Mouse (Mus musculus): ENCODE measurements around the gene Smarce1.
"Not testable (repeated sequence)": the region's sequence is repeated elsewhere in the genome, so short reads cannot be mapped to it uniquely, and the experiment has no call there.

Gene Smarce1

DNA sequence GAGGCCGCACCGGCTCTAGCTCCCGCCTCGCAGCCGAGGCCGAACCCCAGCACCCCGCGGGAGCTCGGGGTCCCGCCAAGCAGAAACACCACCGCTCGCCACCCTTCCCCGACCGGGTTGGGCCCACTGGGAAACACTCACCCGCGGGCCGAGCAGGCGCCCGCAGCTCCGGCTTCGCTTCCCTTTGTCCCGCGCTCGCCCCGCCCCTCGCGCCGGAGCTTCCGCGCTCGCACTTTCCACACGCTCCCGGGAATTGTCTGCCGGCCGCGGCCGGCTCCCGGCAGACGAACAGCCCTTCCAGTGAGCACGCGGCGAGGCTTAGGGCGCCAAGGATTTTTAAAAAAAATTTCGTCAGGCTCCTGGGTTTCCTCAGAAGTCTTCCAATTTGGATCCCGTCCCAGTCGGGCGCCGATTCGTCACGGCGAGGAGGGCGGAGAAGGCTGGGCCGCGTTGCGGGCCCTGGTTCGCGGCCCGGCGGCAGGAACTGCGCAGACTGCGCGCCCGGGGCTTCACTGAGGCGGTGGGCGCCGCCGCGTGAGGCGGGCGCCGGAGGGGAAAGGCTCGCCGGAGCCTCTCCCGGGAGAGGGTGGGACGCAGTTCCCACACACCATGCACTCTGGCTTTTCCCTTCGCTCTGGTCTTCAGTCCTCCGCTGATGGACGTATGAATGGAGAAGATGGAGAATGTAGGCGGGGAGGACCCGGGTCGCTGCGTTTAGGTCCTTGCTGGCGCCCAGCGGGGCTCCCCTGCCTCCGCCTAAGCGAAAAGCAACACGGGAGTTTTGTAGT, at the start of gene Smarce1:
TSS of gene Smarce1 (minus strand) at position 757 of the 788 bp plus-strand sequence.
- in situ Hi-C loops (cut with MboI) = no loop called here

DNA sequence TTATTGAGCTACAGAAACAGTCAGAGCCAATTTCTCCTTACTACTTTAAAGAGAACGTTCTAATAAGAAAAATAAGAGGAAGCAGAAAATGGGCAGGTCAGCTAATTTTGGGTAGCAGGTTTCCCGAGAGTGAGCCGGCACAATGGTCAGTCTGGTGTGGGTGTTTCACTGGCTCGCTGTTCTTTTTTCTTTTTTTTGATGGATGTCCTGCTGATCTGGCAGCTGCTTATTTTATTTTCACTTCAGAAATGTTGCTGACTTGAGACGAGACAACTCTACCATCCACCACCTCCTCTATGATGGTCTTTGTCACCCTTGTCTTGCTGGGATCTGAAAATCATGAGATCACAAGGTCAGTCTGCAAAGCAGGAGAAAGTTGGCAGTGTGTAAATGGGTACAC, 49.2 kb upstream of the Smarce1 start:
- in situ Hi-C loops (cut with MboI) = no loop called here

DNA sequence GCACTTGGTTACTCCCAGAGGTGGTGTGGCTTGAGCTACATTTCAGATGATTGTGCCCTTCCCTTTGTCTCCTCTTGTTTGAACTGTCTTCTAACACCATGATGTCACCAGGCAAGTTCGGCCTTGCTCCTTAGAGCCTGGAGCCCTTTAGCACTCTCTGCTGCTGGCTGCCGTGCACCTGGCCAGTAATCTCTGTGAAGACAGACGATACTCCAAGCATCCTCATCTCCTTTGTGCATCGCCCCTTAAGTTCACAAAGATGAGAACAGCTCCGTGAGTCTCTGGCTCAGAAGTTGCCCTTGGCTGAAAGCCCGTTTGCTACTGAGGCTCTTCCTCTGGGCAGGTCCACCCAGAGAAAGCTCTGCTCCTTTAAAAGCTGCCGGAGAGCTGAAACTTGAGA, 46.0 kb upstream of the Smarce1 start:
- in situ Hi-C loops (cut with MboI) = no loop called here

DNA sequence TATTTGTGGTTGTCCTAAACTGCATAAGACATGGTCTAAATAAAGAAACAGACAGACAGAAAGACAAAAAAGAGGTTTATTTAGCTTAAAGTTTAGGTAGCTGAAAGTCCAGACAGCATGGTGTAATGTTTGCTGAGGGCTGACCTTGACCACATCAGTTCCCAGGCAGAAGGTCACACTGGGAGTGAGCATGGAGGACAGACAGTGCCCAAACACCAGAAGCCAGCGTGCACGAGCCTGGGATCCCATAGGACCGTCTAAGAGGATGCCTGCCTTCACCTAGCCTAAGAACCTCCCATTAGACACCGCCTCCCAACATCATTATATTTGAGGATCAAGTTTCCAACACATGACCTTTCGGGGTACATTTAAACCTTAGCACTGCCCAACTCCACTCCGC, 44.8 kb upstream of the Smarce1 start:
- in situ Hi-C loops (cut with MboI) = no loop called here

DNA sequence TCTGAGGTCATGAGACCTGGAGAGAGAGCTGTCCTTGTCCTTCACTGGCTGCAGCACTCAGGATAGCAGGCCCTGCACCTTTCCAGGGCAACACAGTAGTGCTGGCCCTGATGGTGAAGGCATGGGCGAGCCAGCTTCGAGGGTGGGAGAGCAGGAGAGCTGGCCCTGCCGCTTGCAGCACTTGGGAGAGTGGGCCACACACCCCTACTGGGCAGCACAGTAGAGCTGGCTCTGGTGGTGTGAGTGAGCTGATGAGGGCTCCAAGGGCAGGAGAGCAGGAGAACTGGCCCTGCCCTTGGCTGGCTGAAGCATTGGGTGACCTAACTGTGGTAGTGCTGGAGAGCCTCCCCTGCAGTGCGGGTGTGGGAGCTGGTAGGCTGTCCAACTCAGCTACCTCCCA, 41.9 kb upstream of the Smarce1 start:
- in situ Hi-C loops (cut with MboI) = no loop called here

DNA sequence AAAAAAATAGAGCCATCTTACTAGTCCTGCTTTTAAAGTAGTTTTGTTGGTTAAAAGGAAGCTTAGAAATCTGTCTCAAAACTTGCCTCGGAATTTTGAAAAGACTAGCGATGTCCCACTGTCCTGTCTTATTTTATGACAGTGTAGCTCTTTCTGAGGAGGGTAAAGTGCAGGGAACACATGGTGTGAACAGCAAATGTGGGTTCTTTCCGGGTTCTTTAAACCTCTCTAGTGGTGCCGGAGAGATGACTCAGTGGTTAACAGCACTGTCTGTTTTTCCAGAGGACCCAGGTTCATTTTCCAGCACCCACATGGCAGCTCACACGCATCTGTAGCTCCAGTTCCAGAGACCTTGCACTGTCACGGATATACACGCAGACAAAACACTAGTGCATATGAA, 38.4 kb upstream of the Smarce1 start:
- in situ Hi-C loops (cut with MboI) = no loop called here

DNA sequence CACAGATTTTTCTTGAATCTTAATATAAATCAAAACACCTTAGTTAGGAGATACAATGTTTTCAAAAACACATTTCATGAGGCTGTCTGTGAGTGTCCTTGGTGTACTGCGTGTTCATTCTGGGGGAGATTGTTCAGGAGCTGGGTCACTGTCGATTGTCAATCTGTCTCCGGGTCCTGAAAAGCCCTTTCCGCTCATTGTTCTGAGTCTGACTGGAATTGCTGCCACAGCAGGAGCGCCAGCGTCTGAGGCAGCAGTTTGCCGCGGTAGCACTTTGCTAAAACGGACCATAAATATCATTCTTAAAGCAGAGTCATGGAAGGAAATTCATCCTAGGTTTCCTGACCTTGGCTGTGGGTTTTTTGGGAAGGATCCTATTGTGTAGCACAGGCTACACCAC, 35.0 kb upstream of the Smarce1 start:
- in situ Hi-C loops (cut with MboI) = no loop called here

DNA sequence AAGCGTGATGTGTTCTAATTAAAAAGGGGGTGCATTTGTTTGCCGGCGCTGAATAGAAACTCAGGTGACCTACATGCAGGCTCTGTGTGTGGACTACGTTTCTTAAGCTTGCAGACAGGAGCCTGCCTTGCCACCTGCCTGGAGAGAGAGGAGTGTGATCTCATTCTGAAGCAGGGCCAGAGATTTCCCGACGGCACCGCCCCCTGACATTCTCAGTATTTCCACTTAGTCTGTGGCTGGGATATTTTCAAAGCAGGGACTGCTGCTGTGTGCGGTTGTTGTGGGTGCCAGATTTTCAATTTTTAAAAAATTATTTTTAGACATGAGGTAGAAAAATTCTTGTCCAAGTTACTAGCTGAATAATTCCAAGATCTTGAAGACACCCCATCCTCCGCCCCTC, 34.4 kb upstream of the Smarce1 start:
- in situ Hi-C loops (cut with MboI) = no loop called here

DNA sequence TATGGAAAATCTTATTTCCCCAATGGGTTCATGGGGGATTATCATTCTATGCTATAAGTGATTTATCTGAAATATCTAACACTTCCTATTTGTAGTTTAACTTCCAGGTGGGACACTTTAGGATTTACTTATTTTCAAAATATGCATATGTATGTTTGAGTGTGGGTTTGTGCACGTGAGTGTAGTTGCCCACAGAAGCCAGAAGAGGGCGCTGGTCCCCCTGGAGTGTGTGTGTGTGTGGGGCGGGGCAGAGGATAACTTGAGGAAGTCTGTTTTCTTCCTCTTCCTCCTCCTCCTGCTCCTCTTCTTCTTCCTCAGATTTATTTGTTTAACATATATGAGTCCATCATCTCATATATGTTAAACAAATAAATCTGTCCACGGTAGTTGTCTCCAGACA, 25.4 kb upstream of the Smarce1 start:
- in situ Hi-C loops (cut with MboI) = no loop called here

DNA sequence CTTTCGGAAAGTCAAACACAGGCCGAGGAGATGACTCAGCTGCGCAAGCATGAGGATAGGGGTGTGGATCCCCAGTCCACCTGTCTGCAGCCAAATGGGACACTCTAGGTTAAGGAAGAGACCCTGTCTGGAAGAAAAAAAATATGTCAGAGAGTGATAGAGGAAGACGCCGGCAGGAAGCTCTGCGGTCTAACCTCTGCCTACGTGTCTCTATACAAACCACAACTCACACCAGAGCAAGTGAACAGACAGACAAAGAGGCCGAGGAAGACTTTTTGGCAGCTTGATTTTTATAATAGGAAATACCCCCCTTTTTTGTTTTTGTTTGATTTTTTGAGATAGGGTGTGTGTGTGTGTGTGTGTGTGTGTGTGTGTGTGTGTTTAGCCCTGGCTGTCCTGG, 24.5 kb upstream of the Smarce1 start:
- in situ Hi-C loops (cut with MboI) = no loop called here

DNA sequence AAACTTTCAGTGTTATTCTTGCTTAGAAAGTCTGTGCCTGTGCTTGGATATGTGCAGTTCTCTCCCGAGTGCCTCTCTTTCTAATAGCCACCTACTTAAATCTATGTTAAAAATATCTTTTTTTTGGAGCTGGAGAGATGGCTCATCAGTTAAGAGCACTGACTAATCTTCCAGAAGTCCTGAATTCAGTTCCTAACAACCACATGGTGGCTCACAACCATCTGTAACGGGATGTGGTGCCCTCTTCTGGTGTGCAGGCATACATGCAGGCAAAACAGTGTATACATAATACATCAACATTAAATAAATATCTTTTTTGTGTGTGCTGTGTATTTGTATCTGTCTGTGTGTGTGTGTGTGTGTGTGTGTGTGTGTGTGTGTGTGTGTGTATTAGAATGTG, 23.1 kb upstream of the Smarce1 start:
- in situ Hi-C loops (cut with MboI) = no loop called here

DNA sequence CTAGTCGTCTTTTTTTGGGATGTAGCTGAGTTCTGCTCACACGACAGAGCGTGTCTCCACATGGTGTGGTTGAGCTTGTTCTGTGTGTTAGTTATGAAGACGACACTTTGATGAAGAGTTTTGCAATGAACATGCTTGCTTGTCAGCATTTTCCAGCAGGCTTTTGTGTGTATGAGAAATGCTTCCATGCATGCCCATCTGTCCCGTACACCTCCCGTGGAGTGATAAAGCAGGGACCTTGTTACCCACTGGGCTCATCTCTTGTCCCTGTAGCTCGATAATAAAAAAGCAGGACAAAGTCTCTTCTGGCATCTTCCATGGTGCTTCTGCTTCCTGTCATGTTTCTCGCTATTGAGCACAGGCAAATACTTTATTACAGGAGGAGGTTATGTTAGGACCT, 21.9 kb upstream of the Smarce1 start:
- in situ Hi-C loops (cut with MboI) = no loop called here

DNA sequence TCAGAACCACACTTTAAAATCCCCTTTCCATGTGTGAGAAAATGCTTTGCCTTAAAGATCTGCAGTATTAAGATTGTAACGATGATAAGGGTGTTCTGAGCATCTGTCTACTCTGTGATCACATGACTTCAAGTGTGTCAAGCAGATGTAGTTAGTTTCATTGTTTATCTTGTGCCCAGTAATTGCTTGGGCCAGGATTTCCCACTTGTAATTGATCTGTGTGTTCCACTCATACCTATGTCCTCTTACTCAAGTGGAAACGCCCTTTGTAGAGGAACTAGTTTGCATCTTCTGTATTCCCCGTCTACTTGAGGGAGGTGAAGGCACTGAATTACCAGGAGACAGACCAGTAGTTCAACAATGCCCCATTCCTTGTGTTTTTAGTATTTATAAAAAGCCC, 19.8 kb upstream of the Smarce1 start:
- in situ Hi-C loops (cut with MboI) = no loop called here

DNA sequence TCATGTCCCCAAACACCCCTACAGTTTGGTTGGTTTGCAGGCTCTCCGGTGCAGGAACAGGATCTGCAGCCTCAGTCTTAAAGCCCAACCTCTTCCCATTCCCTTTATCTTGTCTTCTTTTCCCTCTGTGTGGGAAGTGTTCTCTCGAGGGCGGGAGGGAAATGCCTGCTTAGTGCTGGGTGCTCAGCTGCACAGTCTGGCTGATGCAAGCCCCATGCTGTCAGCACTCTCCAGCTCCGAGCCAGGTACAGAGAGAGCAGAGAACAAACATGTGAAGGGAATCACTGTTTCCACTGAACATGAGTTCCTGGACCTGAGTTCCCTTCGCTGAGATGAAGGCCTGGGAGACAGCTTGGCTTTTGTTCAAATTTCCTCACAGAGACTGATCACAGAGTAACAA, 19.4 kb upstream of the Smarce1 start:
- in situ Hi-C loops (cut with MboI) = no loop called here

DNA sequence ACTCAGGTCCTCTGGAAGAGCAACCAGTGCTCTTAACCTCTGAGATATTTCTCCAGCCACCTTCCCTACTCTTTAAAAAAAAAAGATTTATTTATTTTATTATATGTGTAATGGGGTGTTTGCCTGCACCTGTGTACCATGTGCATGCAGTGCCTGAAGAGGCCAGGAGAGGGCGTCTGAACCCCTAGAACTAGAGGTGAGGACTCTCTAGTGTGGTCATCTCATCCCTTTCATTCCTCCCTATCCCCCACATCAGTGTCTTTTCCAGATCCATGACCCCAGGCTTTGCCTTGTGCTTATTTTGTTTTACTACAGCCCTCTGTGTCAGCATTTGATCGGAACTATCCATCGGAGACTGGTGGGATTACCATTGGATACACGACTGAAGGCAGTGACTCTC, 18.3 kb upstream of the Smarce1 start:
- in situ Hi-C loops (cut with MboI) = no loop called here

DNA sequence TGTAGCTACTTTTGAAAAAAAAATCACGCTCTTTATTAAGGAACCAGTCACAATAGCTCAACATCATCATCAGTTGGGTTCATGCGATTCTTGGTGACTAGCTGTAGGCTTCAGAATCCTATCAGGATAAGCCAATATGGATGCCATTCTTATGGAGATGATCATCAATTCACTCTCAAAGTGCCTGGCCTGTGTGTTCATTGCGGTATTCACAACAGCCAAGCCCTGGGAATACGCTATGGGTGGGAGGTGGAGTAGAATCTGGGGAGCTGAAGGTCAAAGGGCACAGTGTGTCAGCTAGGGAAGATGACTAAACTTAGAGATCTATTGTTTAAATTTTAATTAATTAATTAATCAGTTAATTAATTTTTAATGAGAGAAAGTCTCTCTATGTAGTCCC, 17.1 kb upstream of the Smarce1 start:
- in situ Hi-C loops (cut with MboI) = no loop called here

DNA sequence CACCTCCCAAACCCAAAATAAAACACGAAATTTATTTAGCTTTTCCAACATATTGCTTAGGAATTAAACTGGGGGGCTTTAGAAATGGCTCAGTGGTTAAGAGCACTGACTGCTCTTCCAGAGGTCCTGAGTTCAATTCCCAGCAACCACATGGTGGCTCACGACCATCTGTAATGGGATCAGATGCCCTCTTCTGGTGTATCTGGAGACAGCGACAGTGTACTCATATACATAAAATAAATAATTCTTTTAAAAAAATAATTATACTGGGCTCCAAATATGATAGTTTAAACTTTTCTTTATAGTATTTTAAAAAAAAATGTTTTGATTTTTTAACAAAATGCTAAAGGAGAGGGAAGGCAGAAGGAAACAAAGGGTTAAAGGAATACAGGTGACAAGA, 13.7 kb upstream of the Smarce1 start:
- in situ Hi-C loops (cut with MboI) = not testable (repeated sequence)

DNA sequence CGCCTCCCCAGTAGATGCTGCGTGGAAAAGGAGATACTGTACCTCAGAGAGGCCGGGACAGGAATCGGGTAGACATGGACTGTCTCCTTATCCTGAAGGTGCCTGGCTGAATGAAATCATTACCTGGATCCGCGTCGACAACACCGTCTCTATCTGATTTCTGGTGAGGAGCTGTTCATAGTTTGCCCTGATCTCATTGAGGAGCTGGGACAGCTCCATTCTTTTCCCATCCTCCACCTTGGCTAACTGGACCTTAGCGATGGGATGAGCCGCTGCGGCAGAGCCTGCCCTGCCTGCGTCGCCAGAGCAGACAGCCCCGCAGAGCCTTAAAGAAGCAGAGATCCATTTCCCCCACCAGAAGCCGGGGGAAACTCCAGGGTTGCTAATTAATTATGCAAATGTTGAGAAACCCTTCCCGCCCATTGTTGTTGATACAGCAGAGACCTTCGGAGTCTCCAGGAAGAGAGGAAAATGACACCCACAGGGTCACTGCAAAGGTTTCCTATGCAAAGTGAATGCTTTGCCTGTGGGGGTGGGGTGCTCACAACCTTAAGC, 13.1 kb upstream of the Smarce1 start, which contains the start of gene Krt222:
TSS of gene Krt222 (minus strand) at position 266 of the 555 bp plus-strand sequence.
- in situ Hi-C loops (cut with MboI) = no loop called here

DNA sequence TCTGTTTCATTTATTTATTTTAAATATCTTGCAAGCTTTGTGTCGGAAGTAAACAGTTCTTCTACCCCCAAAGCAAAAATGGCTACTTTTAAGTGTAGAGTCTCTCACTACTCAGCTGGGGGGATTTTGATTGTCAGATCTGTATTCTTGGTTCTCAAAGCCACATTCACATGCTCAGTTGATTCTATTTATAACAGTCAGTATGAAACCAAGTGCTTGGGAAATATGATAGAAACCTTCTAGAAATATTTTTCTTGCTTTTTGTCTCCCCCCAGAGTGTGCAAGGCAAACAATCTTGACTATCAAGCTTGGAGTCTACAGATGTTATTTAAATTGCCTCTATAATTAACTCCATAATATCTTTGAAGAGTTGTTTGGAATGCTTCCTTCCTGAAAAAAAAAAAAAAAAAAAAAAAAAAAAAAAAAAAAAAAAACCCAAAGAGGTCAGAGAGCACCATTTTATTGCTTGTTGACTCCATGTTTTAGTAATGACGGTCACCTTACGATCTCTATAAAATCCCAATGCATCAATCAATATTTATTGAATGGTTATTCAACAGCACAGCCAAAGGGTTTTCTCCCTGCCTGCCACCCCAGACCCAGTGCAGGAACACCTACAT, 12.5 kb upstream of the Smarce1 start:
- in situ Hi-C loops (cut with MboI) = no loop called here

DNA sequence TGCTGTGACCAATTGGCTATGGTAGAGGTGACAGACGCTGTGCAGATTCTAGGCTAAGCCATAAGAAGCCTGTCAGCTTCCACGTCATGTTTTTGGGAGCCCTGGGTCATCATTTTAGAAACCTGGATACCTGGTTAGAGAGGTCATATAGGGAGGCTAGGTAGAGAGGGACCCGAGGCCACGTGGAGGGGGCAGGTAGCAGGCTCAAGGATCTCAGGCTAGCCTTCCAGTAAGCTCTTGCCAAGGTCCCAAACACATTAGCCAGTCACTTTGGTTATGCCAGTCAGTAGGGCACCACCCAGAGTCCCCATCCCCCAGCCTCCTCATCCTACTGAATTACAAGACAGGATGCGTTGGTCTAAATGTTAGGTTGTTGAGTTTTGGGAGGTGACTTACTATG, 11.2 kb upstream of the Smarce1 start:
- in situ Hi-C loops (cut with MboI) = no loop called here

DNA sequence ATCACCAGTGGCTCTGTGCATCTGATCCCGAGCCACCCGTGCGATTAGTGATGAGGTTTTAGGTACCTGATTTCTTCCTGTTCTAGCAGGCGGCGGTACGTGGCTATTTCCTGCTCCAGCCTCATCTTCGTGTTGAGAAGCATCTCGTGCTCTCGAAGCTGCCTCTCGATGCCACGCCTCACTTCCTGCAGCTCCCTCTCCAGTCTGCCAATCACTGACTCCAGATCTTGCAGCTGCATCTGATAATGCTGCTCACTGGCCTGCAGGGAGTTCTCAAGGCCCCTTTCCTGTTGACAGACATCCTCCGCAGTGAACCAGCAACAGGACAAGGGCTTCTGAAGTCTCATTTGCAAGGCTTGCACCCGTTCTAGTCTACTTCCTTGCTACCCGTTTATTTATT, 7.7 kb upstream of the Smarce1 start:
- in situ Hi-C loops (cut with MboI) = no loop called here

DNA sequence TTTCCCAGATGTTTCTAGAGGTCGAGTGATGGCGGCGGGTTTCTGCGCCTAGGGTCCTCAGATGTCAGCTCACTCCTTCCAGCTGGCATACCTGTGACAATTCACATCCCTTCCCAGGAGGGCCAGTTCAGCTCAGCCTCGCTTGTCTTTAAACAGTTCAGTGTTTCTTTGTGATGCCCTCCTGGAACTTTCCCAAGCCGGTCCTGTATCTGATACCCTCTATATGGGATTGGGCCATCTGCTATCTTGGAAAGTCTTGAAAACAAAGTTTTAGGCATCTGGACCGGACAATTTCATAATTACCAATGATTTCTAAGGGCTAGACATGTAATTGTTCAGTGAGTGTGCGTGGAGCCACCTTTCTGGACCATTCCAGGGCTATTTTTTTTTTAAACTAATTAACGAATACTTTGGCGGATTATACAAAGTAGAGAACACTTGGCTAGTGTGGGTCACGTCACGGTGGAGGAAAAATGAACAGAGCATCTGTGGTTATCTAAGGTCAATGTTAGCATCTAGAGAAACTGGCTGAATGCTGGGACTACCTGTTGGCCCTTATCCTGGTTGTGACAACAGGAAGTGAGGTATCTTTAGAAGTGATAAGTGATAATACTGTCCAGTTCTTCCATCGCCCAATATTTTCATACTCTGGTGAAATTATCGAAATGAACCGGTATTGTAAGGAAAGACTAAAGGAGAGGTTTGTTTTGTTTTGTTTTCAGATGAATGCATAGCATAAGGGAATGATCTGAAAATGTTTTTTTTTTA, 416 bp upstream of the Smarce1 start:
- in situ Hi-C loops (cut with MboI) = no loop called here
